Mouse (Mus musculus) G1E (cell line): Measurements from ENCODE around the gene Cldn34b4. TPM values are rescaled to one million over a fixed set of nuclear protein-coding genes. Genes with fewer than 3 reads are reported as not detected.

ENCODE experiments used
- ATAC-seq: 2 replicates; pipeline ENCODE4 v1.8.0; 2016; ENCODE audit warnings: mild to moderate bottlenecking; ENCODE audit not compliant: insufficient number of reproducible peaks, poor library complexity, low FRiP score, severe bottlenecking; ENCODE audit errors: extremely low read depth
- DNase-seq: peaks from one replicate; pipeline ENCODE4 v3.0.0; 2012; ENCODE audit warnings: low spot score
- H3K27me3 ChIP-seq: 2 replicates; pipeline ENCODE4 v1.6.1; 2012; ENCODE audit warnings: mild to moderate bottlenecking, low read length, inconsistent platforms; ENCODE audit not compliant: insufficient read depth
- H3K36me3 ChIP-seq: replicated peaks from 2 replicates; pipeline ENCODE3; 2012; ENCODE audit warnings: mild to moderate bottlenecking, inconsistent platforms
- H3K4me1 ChIP-seq: 2 replicates; pipeline ENCODE4 v1.6.1; 2012; ENCODE audit warnings: low read depth, low read length, inconsistent platforms, mixed read lengths; ENCODE audit not compliant: insufficient read depth
- H3K4me3 ChIP-seq: 2 replicates; pipeline ENCODE4 v1.5.1; 2012; ENCODE audit warnings: low read depth, mild to moderate bottlenecking, inconsistent platforms, low read length, moderate library complexity, mixed read lengths
- H3K9me3 ChIP-seq: replicated peaks from 2 replicates; pipeline ENCODE4 v1.6.1; 2012; ENCODE audit warnings: inconsistent platforms
- CTCF ChIP-seq: IDR thresholded peaks from 2 replicates; pipeline ENCODE4 v1.5.1; 2012; ENCODE audit warnings: low read depth, low read length, inconsistent platforms, mixed read lengths
- GATA1 ChIP-seq: IDR thresholded peaks from 2 replicates; pipeline ENCODE4 v1.6.1; 2012; ENCODE audit warnings: borderline replicate concordance, low read length, inconsistent platforms, mixed read lengths
- GATA2 ChIP-seq: IDR thresholded peaks from 2 replicates; pipeline ENCODE4 v1.6.1; 2012; ENCODE audit warnings: low read depth, low read length, inconsistent platforms, borderline replicate concordance
- POLR2AphosphoS5 ChIP-seq: IDR thresholded peaks from 2 replicates; pipeline ENCODE4 v1.6.1; 2012; ENCODE audit warnings: low read depth, low read length, inconsistent platforms; ENCODE audit not compliant: insufficient replicate concordance
- TAL1 ChIP-seq: conservative IDR thresholded peaks from 2 replicates; pipeline ENCODE4 v1.6.1; 2012; ENCODE audit warnings: low read depth, low read length, inconsistent platforms, mixed read lengths
- polyA plus RNA-seq: library from polyadenylated mRNA; stranded (reverse); fragments of >175 nt; gene quantifications from 2 replicates; pipeline ENCODE4 v1.2.3, GENCODE M21; 2012
- total RNA-seq, 2 experiments: library from RNA; stranded (forward) in 1 of 2; stranded (reverse) in 1 of 2; fragments of 200-1000 nt in 1 of 2; fragments of >200 nt in 1 of 2; fragmentation: Nextera tagmentation in 1 of 2; gene quantifications; 2 replicates each; pipeline ENCODE4 v1.2.3; 2014 to 2017

The Cldn34b4 gene
- total RNA-seq (2014; fragmentation: Nextera tagmentation) (not detected in 2 replicates), total RNA-seq (2017) (0.17 TPM in 1 of 2 replicates, not detected in the other), polyA plus RNA-seq (not detected in 2 replicates)

DNA sequence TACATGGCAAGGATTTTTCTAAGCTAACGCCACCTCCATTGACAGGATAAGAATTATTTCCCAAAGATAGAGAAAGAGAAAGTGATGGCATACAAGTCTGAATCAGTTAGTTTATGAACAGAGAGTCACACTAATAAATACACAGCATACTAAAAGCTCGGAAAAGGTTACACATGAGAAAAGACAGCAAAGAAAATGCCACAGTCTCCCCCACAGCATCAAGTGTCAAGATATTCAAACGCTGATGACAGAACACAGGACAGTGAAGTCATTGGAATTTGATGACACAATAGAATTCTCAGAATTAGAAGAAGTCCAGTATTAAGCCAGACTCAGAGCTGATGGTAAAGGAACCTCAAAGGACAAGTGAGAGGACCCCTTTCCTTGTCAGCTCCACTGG, at the start of gene Cldn34b4:
Cldn34b4 (plus strand) TSS at position 301 of the 400 bp plus-strand sequence.
- no peak for TF ChIP-seq GATA1
- TF ChIP-seq GATA2: no peak
- no peak for TF ChIP-seq TAL1
- TF ChIP-seq CTCF: no peak
- no peak for TF ChIP-seq POLR2AphosphoS5
- DNase-seq: no peak
- no peak for ATAC-seq

More for the DNA sequence above, at the start of gene Cldn34b4:
- H3K4me1 ChIP-seq: no peaks in the 10 kb centered on the region
- no peaks in the 10 kb centered on the region for H3K27me3 ChIP-seq
- no peaks in the 10 kb centered on the region for H3K36me3 ChIP-seq
- H3K9me3 ChIP-seq: no peaks in the 10 kb centered on the region
- no peak within 1 kb of the TSS for H3K4me3 ChIP-seq

Other genes starting within 250 kb of the Cldn34b4 start
- not detected in 2 replicates for gene Cldn34b3, start 129.0 kb upstream of the Cldn34b4 start, total RNA-seq (2014; fragmentation: Nextera tagmentation)
- not detected in 2 replicates for gene Cldn34b3, start 129.0 kb upstream of the Cldn34b4 start, total RNA-seq (2017)
- not detected in 2 replicates for gene Cldn34b3, start 129.0 kb upstream of the Cldn34b4 start, polyA plus RNA-seq
- not detected in 2 replicates for gene Cldn34d, start 209.6 kb downstream of the Cldn34b4 start, total RNA-seq (2014; fragmentation: Nextera tagmentation)
- gene Cldn34d, start 209.6 kb downstream of the Cldn34b4 start, total RNA-seq (2017): not detected in 2 replicates
- not detected in 2 replicates for gene Cldn34d, start 209.6 kb downstream of the Cldn34b4 start, polyA plus RNA-seq